8 mouse cellular contexts compared by ENCODE assay signal in the genomic region with DNA sequence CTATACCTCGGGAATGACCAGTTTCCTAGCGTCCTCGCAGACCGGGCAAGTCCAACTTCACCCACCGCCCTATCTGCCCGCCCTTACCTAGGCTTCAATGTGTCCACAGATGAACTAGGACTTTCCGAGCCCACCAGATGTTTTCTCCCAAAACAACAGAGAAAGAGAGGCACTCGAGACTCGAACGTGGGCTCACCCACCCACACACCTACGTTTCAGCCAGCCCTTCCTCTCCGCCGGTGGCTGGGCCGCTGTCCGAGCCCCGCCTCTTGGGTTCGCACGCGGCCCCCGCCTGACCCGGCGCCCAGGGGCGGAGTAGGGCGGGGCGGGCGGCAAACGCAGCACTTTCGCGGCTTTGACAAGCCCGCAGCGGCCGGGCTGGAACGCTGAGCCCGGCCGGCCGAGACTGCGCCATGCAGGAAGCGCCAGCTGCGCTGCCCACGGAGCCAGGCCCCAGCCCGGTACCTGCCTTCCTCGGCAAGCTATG. TPM values are rescaled to one million over a fixed set of nuclear protein-coding genes. Genes with fewer than 3 reads are reported as not detected.
A peak's percentile ranks its signal among the peaks of the same experiment; 100 is the strongest.
DNase-seq lines count a peak whose midpoint lies in the region; ATAC-seq lines count a peak whose summit lies in the region.

Hsf4 (plus strand) TSS at position 341 of the 487 bp plus-strand sequence.

- H3K9ac ChIP-seq in kidney, embryonic 14.5 days (ENCODE audit: low read depth, low read length), result peak within 1 kb of the TSS; percentile 45

- WGBS in heart, embryonic 10.5 days, result under 1% methylated on average over 42 of the region's 42 CpGs
- WGBS in kidney, embryonic 14.5 days, result under 1% methylated on average over 42 of the region's 42 CpGs

- H3K9me3 ChIP-seq in heart, embryonic 10.5 days, result no peaks in the 10 kb centered on the region; the same call in 1 of the 2 replicates
- H3K9me3 ChIP-seq in kidney, embryonic 14.5 days (ENCODE audit: control insufficient read depth, low read length), result peaks cover 4% of the 10 kb centered on the region; the same call in 1 of the 2 replicates

- DNase-seq in embryo, embryonic 10.5 days (ENCODE audit: low spot score), result peak; percentile 45
- DNase-seq in embryo, embryonic 10 days (ENCODE audit: low spot score), result no peak
- DNase-seq in B cell, adult 2 months, result peak; percentile 42 to 50
- peak; percentile 77 for DNase-seq in cerebellum, adult 9-11 months
- no peak for DNase-seq in heart, embryonic 10.5 days (ENCODE audit: low spot score)
- peak; percentile 80 for DNase-seq in lung, postnatal 10 days
- peak; percentile 61 for DNase-seq in splenic B cell, adult 2 months (ENCODE audit: low read depth, low spot score)

- peak within 1 kb of the TSS; percentile 71 for H3K27ac ChIP-seq in heart, embryonic 10.5 days
- H3K27ac ChIP-seq in kidney, embryonic 14.5 days (ENCODE audit: low read depth, low read length), result no peak within 1 kb of the TSS

- H3K27me3 ChIP-seq in heart, embryonic 10.5 days (ENCODE audit: insufficient read depth, poor library complexity, severe bottlenecking), result peaks cover 99% of the 10 kb centered on the region
- H3K27me3 ChIP-seq in kidney, embryonic 14.5 days (ENCODE audit: control insufficient read depth, insufficient read depth, low read length), result peaks cover 88% of the 10 kb centered on the region
- no peaks in the 10 kb centered on the region for H3K27me3 ChIP-seq in splenic B cell, adult 2 months (ENCODE audit: control insufficient read depth, insufficient read depth, low read length, poor library complexity, severe bottlenecking)

- H3K4me2 ChIP-seq in kidney, embryonic 14.5 days (replicated peaks; ENCODE audit: low read depth, low read length), result peak within 1 kb of the TSS; percentile 92

- peaks cover 47% of the 10 kb centered on the region for H3K4me1 ChIP-seq in heart, embryonic 10.5 days
- peaks cover 23% of the 10 kb centered on the region for H3K4me1 ChIP-seq in kidney, embryonic 14.5 days (ENCODE audit: control insufficient read depth, insufficient read depth, low read length)

- H3K36me3 ChIP-seq in heart, embryonic 10.5 days, result no peaks in the 10 kb centered on the region
- H3K36me3 ChIP-seq in kidney, embryonic 14.5 days (ENCODE audit: control insufficient read depth, insufficient read depth, low read length), result no peaks in the 10 kb centered on the region
- H3K36me3 ChIP-seq in splenic B cell, adult 2 months (ENCODE audit: control insufficient read depth, insufficient read depth, low read length, poor library complexity, severe bottlenecking), result no peaks in the 10 kb centered on the region

- peak within 1 kb of the TSS; percentile 63 for H3K4me3 ChIP-seq in heart, embryonic 10.5 days
- H3K4me3 ChIP-seq in kidney, embryonic 14.5 days (ENCODE audit: low read length), result peak within 1 kb of the TSS; percentile 46

- ATAC-seq in kidney, embryonic 14.5 days (ENCODE audit: low FRiP score, low TSS enrichment), result no peak

RNA-seq across cellular contexts. Expression of gene Hsf4, which starts in this region (rescaled TPM):
- 0.16 TPM in 1 of 2 replicates, not detected in the other for polyA plus RNA-seq in heart, embryonic 10.5 days (2016; fragmentation: Nextera tagmentation; extraction: Ambion mirVana)
- not detected in 2 replicates for polyA plus RNA-seq in kidney, embryonic 14.5 days (2014; fragmentation: Nextera tagmentation; extraction: Ambion mirVana)

Comparison
In these comparisons a context has a peak if more than half of its experiments do, and no peak if none do; other contexts are left out.
1. DNase-seq: peak in embryo, embryonic 10.5 days (single experiment), B cell, adult 2 months (2 of 2), cerebellum, adult 9-11 months (single experiment), lung, postnatal 10 days (single experiment) and splenic B cell, adult 2 months (single experiment); none in embryo, embryonic 10 days (single experiment) and heart, embryonic 10.5 days (single experiment).